In the genomic region with DNA sequence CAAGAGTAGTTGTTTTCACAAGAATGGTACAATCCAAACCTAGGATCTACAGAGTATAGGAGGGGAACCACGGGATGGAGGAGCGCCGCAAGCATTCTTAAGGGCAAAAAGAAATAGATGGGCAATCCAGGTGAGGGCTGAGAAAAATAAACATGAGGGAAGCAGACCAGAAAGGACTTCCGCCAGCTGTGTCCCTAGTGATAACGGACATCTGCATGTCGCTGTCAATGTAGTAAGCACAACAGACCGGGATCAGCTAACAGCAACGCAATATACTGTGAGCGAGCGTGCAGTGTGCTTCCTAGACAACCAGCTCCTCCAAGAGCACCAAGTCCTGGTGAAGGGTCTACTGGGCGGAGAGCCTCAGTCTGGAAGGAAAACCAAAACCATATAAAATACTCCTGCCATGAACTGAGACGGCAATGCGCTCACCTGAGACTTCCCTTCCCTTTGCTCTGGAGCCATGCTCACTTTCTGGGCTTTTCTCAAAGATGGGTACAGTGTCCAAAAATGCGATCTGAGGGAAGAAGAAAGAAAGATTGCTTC, we compare ENCODE assay signal across 8 mouse cellular contexts. TPM values are rescaled to one million over a fixed set of nuclear protein-coding genes. Genes with fewer than 3 reads are reported as not detected.
DNase-seq lines count a peak whose midpoint lies in the region; ATAC-seq and TF ChIP-seq lines count a peak whose summit lies in the region.

No protein-coding gene starts in this region.

- WGBS in embryonic facial prominence, embryonic 13.5 days, result 32% methylated on average over 14 of the region's 14 CpGs
- WGBS in intestine, embryonic 15.5 days, result 15% methylated on average over 14 of the region's 14 CpGs

- peak overlapping the region; percentile 94 for H3K27ac ChIP-seq in left cerebral cortex, adult 2 months
- no peak overlapping the region for H3K27ac ChIP-seq in embryonic facial prominence, embryonic 13.5 days
- no peak overlapping the region for H3K27ac ChIP-seq in intestine, embryonic 15.5 days

- H3K4me2 ChIP-seq in embryonic facial prominence, embryonic 13.5 days, result peak overlapping the region; percentile 79
- peak overlapping the region; percentile 94 for H3K4me2 ChIP-seq in intestine, embryonic 15.5 days (replicated peaks)

- no peak for TF ChIP-seq CTCF in left cerebral cortex, adult 2 months (IDR thresholded peaks at IDR 0.05)

- H3K9me3 ChIP-seq in embryonic facial prominence, embryonic 13.5 days, result no peaks in the 10 kb centered on the region
- no peaks in the 10 kb centered on the region for H3K9me3 ChIP-seq in intestine, embryonic 15.5 days

- intact Hi-C loops in left cerebral cortex, adult 2 months (cut with DNase I), result loop anchor here (1.0 to 5.0 kb wide), 4 partner anchors 14 to 132 kb away; a partner anchor contains a TSS
- intact Hi-C loops in left cerebral cortex, postnatal 4 days (cut with DNase I), result no loop called here

- peaks cover 10% of the 10 kb centered on the region for H3K4me1 ChIP-seq in embryonic facial prominence, embryonic 13.5 days
- no peaks in the 10 kb centered on the region for H3K4me1 ChIP-seq in intestine, embryonic 15.5 days (replicated peaks)

- H3K36me3 ChIP-seq in embryonic facial prominence, embryonic 13.5 days, result no peaks in the 10 kb centered on the region
- H3K36me3 ChIP-seq in intestine, embryonic 15.5 days, result no peaks in the 10 kb centered on the region

- peak overlapping the region; percentile 67 for H3K4me3 ChIP-seq in left cerebral cortex, adult 2 months
- peak overlapping the region; percentile 65 for H3K4me3 ChIP-seq in embryonic facial prominence, embryonic 13.5 days
- H3K4me3 ChIP-seq in intestine, embryonic 15.5 days (replicated peaks), result peak overlapping the region; percentile 71

- DNase-seq in left cerebral cortex, adult 2 months (ENCODE audit: extremely low spot score in 1 of 2, low spot score in 2 of 2), result no peak
- no peak for DNase-seq in left cerebral cortex, postnatal 4 days
- DNase-seq in neural tube, embryonic 10.5 days (ENCODE audit: extremely low spot score, low spot score), result peak; percentile 22
- no peak for DNase-seq in urinary bladder, postnatal 14 days (ENCODE audit: low spot score)
- no peak for DNase-seq in thymus, postnatal 25 days
- DNase-seq in ovary, postnatal 10 days (ENCODE audit: low spot score), result no peak

- peaks cover 13% of the 10 kb centered on the region for H3K27me3 ChIP-seq in embryonic facial prominence, embryonic 13.5 days
- no peaks in the 10 kb centered on the region; the same call in 1 of the 2 replicates for H3K27me3 ChIP-seq in intestine, embryonic 15.5 days (replicated peaks)

- peak overlapping the region; percentile 81 for H3K9ac ChIP-seq in embryonic facial prominence, embryonic 13.5 days
- peak overlapping the region; percentile 70 for H3K9ac ChIP-seq in intestine, embryonic 15.5 days

- no peak for ATAC-seq in embryonic facial prominence, embryonic 13.5 days (ENCODE audit: insufficient number of reproducible peaks, insufficient read depth, low FRiP score, low TSS enrichment, low read depth)
- no peak for ATAC-seq in intestine, embryonic 15.5 days

RNA-seq across cellular contexts. Expression of a gene that starts 0.9 kb away (rescaled TPM):
- 1 to 10 TPM; 5.3 to 6.7 TPM for total RNA-seq in left cerebral cortex, adult 2 months (2021)
- total RNA-seq in left cerebral cortex, postnatal 4 days (2021), result 1 to 10 TPM; 6.1 to 7.6 TPM
- 1.4 and 2.1 TPM in 2 replicates for polyA plus RNA-seq in embryonic facial prominence, embryonic 13.5 days (2015; fragmentation: Nextera tagmentation; extraction: Ambion mirVana)
- 0.71 and 1.2 TPM in 2 replicates for polyA plus RNA-seq in intestine, embryonic 15.5 days (2015; fragmentation: Nextera tagmentation; extraction: Ambion mirVana)

RNA-seq across cellular contexts. Expression of a gene that starts 13.0 kb away (rescaled TPM):
- total RNA-seq in left cerebral cortex, adult 2 months (2021), result not detected
- not detected for total RNA-seq in left cerebral cortex, postnatal 4 days (2021)
- not detected in 2 replicates for polyA plus RNA-seq in embryonic facial prominence, embryonic 13.5 days (2015; fragmentation: Nextera tagmentation; extraction: Ambion mirVana)
- not detected in 2 replicates for polyA plus RNA-seq in intestine, embryonic 15.5 days (2015; fragmentation: Nextera tagmentation; extraction: Ambion mirVana)

RNA-seq across cellular contexts. Expression of a gene that starts 14.6 kb away (rescaled TPM):
- total RNA-seq in left cerebral cortex, adult 2 months (2021), result 10 to 100 TPM; 23.8 to 24.8 TPM
- total RNA-seq in left cerebral cortex, postnatal 4 days (2021), result 10 to 100 TPM; 33.7 to 39.2 TPM
- 13.3 and 15.3 TPM in 2 replicates for polyA plus RNA-seq in embryonic facial prominence, embryonic 13.5 days (2015; fragmentation: Nextera tagmentation; extraction: Ambion mirVana)
- polyA plus RNA-seq in intestine, embryonic 15.5 days (2015; fragmentation: Nextera tagmentation; extraction: Ambion mirVana), result 9.1 and 9.8 TPM in 2 replicates

RNA-seq across cellular contexts. Expression of a gene that starts 23.0 kb away (rescaled TPM):
- not detected for total RNA-seq in left cerebral cortex, adult 2 months (2021)
- not detected for total RNA-seq in left cerebral cortex, postnatal 4 days (2021)
- polyA plus RNA-seq in embryonic facial prominence, embryonic 13.5 days (2015; fragmentation: Nextera tagmentation; extraction: Ambion mirVana), result not detected in 2 replicates
- not detected in 2 replicates for polyA plus RNA-seq in intestine, embryonic 15.5 days (2015; fragmentation: Nextera tagmentation; extraction: Ambion mirVana)

RNA-seq across cellular contexts. Expression of a gene that starts 35.8 kb away (rescaled TPM):
- total RNA-seq in left cerebral cortex, adult 2 months (2021), result not detected
- not detected for total RNA-seq in left cerebral cortex, postnatal 4 days (2021)
- not detected in 2 replicates for polyA plus RNA-seq in embryonic facial prominence, embryonic 13.5 days (2015; fragmentation: Nextera tagmentation; extraction: Ambion mirVana)
- not detected in 2 replicates for polyA plus RNA-seq in intestine, embryonic 15.5 days (2015; fragmentation: Nextera tagmentation; extraction: Ambion mirVana)
